Comparison of ENCODE assay signal across 12 mouse cellular contexts in genomic region chr2:44504273-44504672, GRCm38 (mm10).
A peak's percentile ranks its signal among the peaks of the same experiment; 100 is the strongest.
DNase-seq lines count a peak whose midpoint lies in the region; ATAC-seq lines count a peak whose summit lies in the region.
"Had no signal": no experiment of that assay in that cellular context is flagged by ENCODE, and none has a peak within 500 bp of the region (broad histone marks: within the 10 kb centered on the region; RNA-seq: fewer than 3 reads in every experiment).

No protein-coding gene starts in this region.

- no peaks in the 10 kb centered on the region for H3K9me3 ChIP-seq in midbrain, embryonic 10.5 days (replicated peaks)
- no peaks in the 10 kb centered on the region for H3K9me3 ChIP-seq in midbrain, embryonic 14.5 days (ENCODE audit: control insufficient read depth, low read length)
- no peaks in the 10 kb centered on the region for H3K9me3 ChIP-seq in embryonic facial prominence, embryonic 10.5 days
- no peaks in the 10 kb centered on the region for H3K9me3 ChIP-seq in kidney, embryonic 14.5 days (ENCODE audit: control insufficient read depth, low read length)
- no peaks in the 10 kb centered on the region; the same call in 1 of the 2 replicates for H3K9me3 ChIP-seq in forebrain, embryonic 11.5 days (ENCODE audit: control insufficient read depth, low read length)

- no peaks in the 10 kb centered on the region for H3K36me3 ChIP-seq in midbrain, embryonic 10.5 days
- no peaks in the 10 kb centered on the region for H3K36me3 ChIP-seq in midbrain, embryonic 14.5 days (ENCODE audit: control insufficient read depth, insufficient read depth, low read length)
- H3K36me3 ChIP-seq in embryonic facial prominence, embryonic 10.5 days (replicated peaks): no peaks in the 10 kb centered on the region
- H3K36me3 ChIP-seq in kidney, embryonic 14.5 days (ENCODE audit: control insufficient read depth, insufficient read depth, low read length): no peaks in the 10 kb centered on the region
- H3K36me3 ChIP-seq in forebrain, embryonic 11.5 days (ENCODE audit: control insufficient read depth, insufficient read depth, low read length): no peaks in the 10 kb centered on the region

- H3K9ac ChIP-seq in midbrain, embryonic 14.5 days (replicated peaks; ENCODE audit: low read length): no peak overlapping the region
- H3K9ac ChIP-seq in kidney, embryonic 14.5 days (ENCODE audit: low read depth, low read length): no peak overlapping the region
- no peak overlapping the region for H3K9ac ChIP-seq in forebrain, embryonic 11.5 days (ENCODE audit: low read length)

- 0 out of 2 replicates have a peak overlapping the region, but pooled peaks have one; percentile 33 for H3K27ac ChIP-seq in midbrain, embryonic 10.5 days (replicated peaks)
- no peak overlapping the region for H3K27ac ChIP-seq in midbrain, embryonic 14.5 days (replicated peaks; ENCODE audit: low read depth, low read length)
- no peak overlapping the region; the same call in 1 of the 2 replicates for H3K27ac ChIP-seq in embryonic facial prominence, embryonic 10.5 days (replicated peaks)
- no peak overlapping the region for H3K27ac ChIP-seq in kidney, embryonic 14.5 days (ENCODE audit: low read depth, low read length)
- no peak overlapping the region for H3K27ac ChIP-seq in forebrain, embryonic 11.5 days (ENCODE audit: low read depth, low read length)
- H3K27ac ChIP-seq: heart, adult 2 months had no signal

- peaks cover 4% of the 10 kb centered on the region; the same call in 1 of the 2 replicates for H3K4me1 ChIP-seq in midbrain, embryonic 10.5 days
- H3K4me1 ChIP-seq in midbrain, embryonic 14.5 days (ENCODE audit: control insufficient read depth, insufficient read depth, low read length): no peaks in the 10 kb centered on the region
- 0 out of 2 replicates have a peak, but pooled peaks cover 3% of the 10 kb centered on the region for H3K4me1 ChIP-seq in embryonic facial prominence, embryonic 10.5 days
- H3K4me1 ChIP-seq in kidney, embryonic 14.5 days (ENCODE audit: control insufficient read depth, insufficient read depth, low read length): peaks cover 6% of the 10 kb centered on the region; the same call in 1 of the 2 replicates
- H3K4me1 ChIP-seq in forebrain, embryonic 11.5 days (replicated peaks; ENCODE audit: control insufficient read depth, insufficient read depth, low read length): no peaks in the 10 kb centered on the region

- H3K27me3 ChIP-seq in midbrain, embryonic 10.5 days (ENCODE audit: low read depth, poor library complexity, severe bottlenecking): no peaks in the 10 kb centered on the region
- no peaks in the 10 kb centered on the region for H3K27me3 ChIP-seq in midbrain, embryonic 14.5 days (ENCODE audit: control insufficient read depth, insufficient read depth, low read length)
- H3K27me3 ChIP-seq in embryonic facial prominence, embryonic 10.5 days (replicated peaks; ENCODE audit: low read depth, poor library complexity, severe bottlenecking): no peaks in the 10 kb centered on the region
- H3K27me3 ChIP-seq in kidney, embryonic 14.5 days (ENCODE audit: control insufficient read depth, insufficient read depth, low read length): no peaks in the 10 kb centered on the region
- no peaks in the 10 kb centered on the region for H3K27me3 ChIP-seq in forebrain, embryonic 11.5 days (ENCODE audit: control insufficient read depth, insufficient read depth, low read length)

- no peak overlapping the region for H3K4me3 ChIP-seq in midbrain, embryonic 10.5 days
- no peak overlapping the region for H3K4me3 ChIP-seq in midbrain, embryonic 14.5 days (replicated peaks; ENCODE audit: low read depth, low read length)
- H3K4me3 ChIP-seq in embryonic facial prominence, embryonic 10.5 days: no peak overlapping the region
- no peak overlapping the region for H3K4me3 ChIP-seq in kidney, embryonic 14.5 days (ENCODE audit: low read length)
- no peak overlapping the region for H3K4me3 ChIP-seq in forebrain, embryonic 11.5 days (ENCODE audit: low read depth, low read length)
- H3K4me3 ChIP-seq: heart, adult 2 months had no signal

- H3K4me2 ChIP-seq in midbrain, embryonic 14.5 days (ENCODE audit: low read length): no peak overlapping the region
- no peak overlapping the region for H3K4me2 ChIP-seq in kidney, embryonic 14.5 days (replicated peaks; ENCODE audit: low read depth, low read length)
- no peak overlapping the region for H3K4me2 ChIP-seq in forebrain, embryonic 11.5 days (ENCODE audit: low read depth, low read length, severe bottlenecking)

- WGBS in midbrain, embryonic 10.5 days: 73% methylated on average over 6 of the region's 6 CpGs
- 75% methylated on average over 6 of the region's 6 CpGs for WGBS in midbrain, embryonic 14.5 days
- 63% methylated on average over 6 of the region's 6 CpGs for WGBS in embryonic facial prominence, embryonic 10.5 days
- 59% methylated on average over 6 of the region's 6 CpGs for WGBS in kidney, embryonic 14.5 days
- WGBS in forebrain, embryonic 11.5 days: 65% methylated on average over 6 of the region's 6 CpGs

- no peak for DNase-seq in midbrain, embryonic 10.5 days (ENCODE audit: low spot score)
- DNase-seq in midbrain, embryonic 14.5 days: no peak
- peak; percentile 25 for DNase-seq in embryonic facial prominence, embryonic 10.5 days (ENCODE audit: low spot score)
- DNase-seq in lung, postnatal 4 days: peak; percentile 17 to 49
- DNase-seq in forebrain, embryonic 11.5 days (ENCODE audit: low spot score): no peak
- no peak for DNase-seq in retina, embryonic 14.5 days (ENCODE audit: low spot score)
- DNase-seq in spleen, postnatal 14 days (ENCODE audit: low spot score in 2 of 2): no peak
- DNase-seq: spleen, adult 18-20 months; thymus, postnatal 25 days had no signal

- no peak for ATAC-seq in midbrain, embryonic 14.5 days (ENCODE audit: low FRiP score, low TSS enrichment)
- ATAC-seq in kidney, embryonic 14.5 days (ENCODE audit: low FRiP score, low TSS enrichment): 0 out of 2 replicates have a peak, but pooled peaks have one; percentile 24
- no peak for ATAC-seq in forebrain, embryonic 11.5 days (replicated peaks; ENCODE audit: low FRiP score)
- ATAC-seq: forebrain, embryonic 16.5 days had no signal

Comparison
In these comparisons a context has a peak if more than half of its experiments do, and no peak if none do; other contexts are left out.
1. DNase-seq: peak in embryonic facial prominence, embryonic 10.5 days (single experiment) and lung, postnatal 4 days (2 of 2); none in midbrain, embryonic 10.5 days (single experiment), midbrain, embryonic 14.5 days (single experiment), forebrain, embryonic 11.5 days (single experiment), retina, embryonic 14.5 days (single experiment) and spleen, postnatal 14 days (0 of 2).